Mouse (Mus musculus) cerebellum, adult 18-20 months (tissue): ENCODE results near the gene Rasl11a.
"Not testable (repeated sequence)": the region's sequence is repeated elsewhere in the genome, so short reads cannot be mapped to it uniquely, and the experiment has no call there.

Experiments used
- DNase-seq, 2 experiments: peaks; one replicate each; pipeline ENCODE4 v3.0.0; 2021

Gene Rasl11a

DNA sequence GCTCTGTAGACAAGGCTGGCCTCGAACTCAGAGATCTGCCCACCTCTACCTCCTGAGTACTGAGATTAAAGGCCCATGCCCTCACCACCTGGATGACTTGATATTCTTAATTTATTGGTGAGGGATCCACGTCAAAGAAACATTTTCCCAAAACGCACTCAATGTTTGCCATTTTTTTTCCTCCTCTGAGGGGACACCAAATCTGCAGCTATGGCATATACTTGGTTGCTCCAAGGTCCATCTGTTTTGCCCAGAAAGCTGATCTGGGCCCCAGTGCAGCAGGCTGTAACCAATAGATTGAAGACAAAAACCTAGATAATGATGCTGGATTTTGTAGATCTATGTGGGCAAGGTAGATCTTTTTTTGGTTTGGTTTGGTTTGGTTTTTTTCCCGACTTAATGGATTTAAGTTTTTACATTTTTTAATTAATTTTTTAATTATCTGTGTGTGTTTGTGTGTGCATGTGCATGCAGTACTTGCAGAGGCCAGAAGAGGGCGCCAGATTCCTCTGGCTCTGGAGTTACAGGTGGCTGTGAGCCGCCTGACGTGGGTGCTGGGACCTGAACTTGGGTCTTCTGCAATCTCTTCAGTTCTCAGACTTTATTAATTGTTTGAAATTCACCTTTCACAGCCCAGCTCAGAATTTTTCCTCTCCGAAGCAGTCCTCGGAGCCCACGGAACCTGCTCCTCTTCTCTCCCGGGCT, 48.8 kb downstream of the Rasl11a start:
- DNase-seq: no peak

DNA sequence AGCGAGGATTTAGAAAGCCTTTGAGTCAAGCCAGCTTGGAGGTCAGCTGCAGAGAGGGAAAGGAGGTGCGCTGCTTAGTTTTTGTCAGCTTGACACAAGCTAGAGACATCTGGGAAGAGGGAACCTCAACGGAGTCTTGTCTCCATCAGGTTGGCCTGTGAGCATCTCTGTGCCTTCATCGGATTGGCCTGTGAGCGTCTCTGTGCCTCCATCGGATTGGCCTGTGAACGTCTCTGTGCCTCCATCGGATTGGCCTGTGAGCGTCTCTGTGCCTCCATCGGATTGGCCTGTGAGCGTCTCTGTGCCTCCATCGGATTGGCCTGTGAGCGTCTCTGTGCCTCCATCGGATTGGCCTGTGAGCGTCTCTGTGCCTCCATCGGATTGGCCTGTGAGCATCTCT, 50.8 kb downstream of the Rasl11a start:
- DNase-seq: not testable (repeated sequence)

DNA sequence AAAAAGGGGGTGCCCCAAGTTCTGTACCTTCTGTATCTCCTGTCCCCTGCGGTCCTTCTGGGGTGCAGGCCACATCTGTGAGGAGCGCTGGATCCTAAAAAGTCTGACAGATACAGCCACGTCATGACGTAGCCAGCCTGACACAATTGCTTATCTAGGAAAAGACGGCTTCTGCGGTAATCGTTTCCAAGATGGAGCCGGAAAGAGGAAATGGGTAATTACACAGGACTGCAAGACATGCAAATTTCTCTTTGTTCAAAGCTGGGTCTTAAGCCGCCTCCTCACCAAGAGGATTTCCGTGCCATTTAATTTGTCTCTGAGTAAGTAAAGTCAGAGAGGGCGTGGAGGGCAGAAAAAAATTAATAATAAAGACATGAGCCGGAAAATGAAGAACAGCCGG, 52.1 kb downstream of the Rasl11a start:
- DNase-seq: no peak
